Mouse (Mus musculus) myocyte (in vitro differentiated cells): Measurements from ENCODE around the gene Rpl13a.

ENCODE experiments used
- MAX ChIP-seq: IDR thresholded peaks from one replicate; pipeline ENCODE4 v1.6.1; 2011; ENCODE audit warnings: low read depth, mild to moderate bottlenecking, control low read depth
- MYOG ChIP-seq, 3 experiments: IDR thresholded peaks; one replicate each; pipeline ENCODE4 v1.6.1; 2011; ENCODE audit warnings: control low read depth in 2 of 3, low read depth in 2 of 3, mild to moderate bottlenecking in 2 of 3; ENCODE audit not compliant: insufficient read length in 2 of 3, control insufficient read depth in 1 of 3, insufficient read depth in 1 of 3
- POLR2A ChIP-seq: IDR thresholded peaks from one replicate; pipeline ENCODE4 v1.6.1; 2011; ENCODE audit warnings: low read depth, mild to moderate bottlenecking, control low read depth, moderate library complexity; ENCODE audit not compliant: insufficient read length
- POLR2AphosphoS2 ChIP-seq: IDR thresholded peaks from one replicate; pipeline ENCODE4 v1.6.1; 2011; ENCODE audit warnings: low read depth, control low read depth; ENCODE audit not compliant: insufficient read length
- SRF ChIP-seq: IDR thresholded peaks from one replicate; pipeline ENCODE4 v1.6.1; 2011; ENCODE audit warnings: low read depth; ENCODE audit not compliant: control insufficient read depth, insufficient read length
- TCF12 ChIP-seq: IDR thresholded peaks from one replicate; pipeline ENCODE4 v1.6.1; 2011; ENCODE audit warnings: mild to moderate bottlenecking, control low read depth; ENCODE audit not compliant: poor library complexity, insufficient read depth, severe bottlenecking
- USF1 ChIP-seq: IDR thresholded peaks from one replicate; pipeline ENCODE4 v1.6.1; 2011; ENCODE audit warnings: low read depth, mild to moderate bottlenecking, control low read depth, moderate library complexity

GRCm38 (mm10) chr7:45160866-45161265 lies 32.3 kb upstream of the Rpl13a start:
- TF ChIP-seq MYOG (IDR thresholded peaks at IDR 0.05; ENCODE audit: control insufficient read depth in 1 of 3, insufficient read depth in 1 of 3, insufficient read length in 2 of 3, low read depth in 2 of 3) = no peak
- TF ChIP-seq TCF12 = no peak
- no peak for TF ChIP-seq POLR2A
- TF ChIP-seq POLR2AphosphoS2 = no peak
- TF ChIP-seq USF1 = no peak
- no peak for TF ChIP-seq SRF
- no peak for TF ChIP-seq MAX
